Mouse (Mus musculus) neural tube, embryonic 12.5 days (tissue): Measurements from ENCODE around the gene Tnks2. TPM values are rescaled to one million over a fixed set of nuclear protein-coding genes. Genes with fewer than 3 reads are reported as not detected.
A peak's percentile ranks its signal among the peaks of the same experiment; 100 is the strongest.

Source experiments
- ATAC-seq: fragments of 200-750 bp; cut with Nextera tagmentation; 2 replicates; pipeline ENCODE4 v1.8.0; 2017; ENCODE audit warnings: low read depth, mild to moderate bottlenecking, moderate TSS enrichment, moderate library complexity; ENCODE audit not compliant: low FRiP score
- H3K27ac ChIP-seq: fragments of 300-500 bp; sonication (generic); 2 replicates; pipeline ENCODE4 v1.5.1; 2016
- H3K27me3 ChIP-seq: fragments of 300-500 bp; sonication (generic); replicated peaks from 2 replicates; pipeline ENCODE4 v1.6.1; 2016; ENCODE audit warnings: mild to moderate bottlenecking
- H3K36me3 ChIP-seq: fragments of 300-500 bp; sonication (generic); 2 replicates; pipeline ENCODE4 v1.6.1; 2016; ENCODE audit warnings: mild to moderate bottlenecking
- H3K4me1 ChIP-seq: fragments of 300-500 bp; sonication (generic); 2 replicates; pipeline ENCODE4 v1.6.1; 2016
- H3K4me2 ChIP-seq: fragments of 300-500 bp; sonication (generic); replicated peaks from 2 replicates; pipeline ENCODE4 v1.6.1; 2016; ENCODE audit warnings: mild to moderate bottlenecking
- H3K4me3 ChIP-seq: fragments of 300-500 bp; sonication (generic); 2 replicates; pipeline ENCODE4 v1.5.1; 2016
- H3K9ac ChIP-seq: fragments of 300-500 bp; sonication (generic); 2 replicates; pipeline ENCODE4 v1.6.1; 2016; ENCODE audit warnings: mild to moderate bottlenecking
- H3K9me3 ChIP-seq: fragments of 300-500 bp; sonication (generic); 2 replicates; pipeline ENCODE4 v1.6.1; 2016; ENCODE audit warnings: mild to moderate bottlenecking
- WGBS: fragments of 180-500 bp; shearing (Covaris S2); methylation state at CpG from one replicate; pipeline ENCODE4 v1.1.7; 2016; 5-methylcytosine and 5-hydroxymethylcytosine counted together
- polyA plus RNA-seq: library from polyadenylated mRNA; unstranded; fragments of >200 nt; fragmentation: Nextera tagmentation; extraction: Ambion mirVana; gene quantifications from 2 replicates; pipeline ENCODE4 v1.2.1, GENCODE M21; 2016

Tnks2 gene
- polyA plus RNA-seq, 1 experiment from 2014 or later, result 85.3 TPM

DNA sequence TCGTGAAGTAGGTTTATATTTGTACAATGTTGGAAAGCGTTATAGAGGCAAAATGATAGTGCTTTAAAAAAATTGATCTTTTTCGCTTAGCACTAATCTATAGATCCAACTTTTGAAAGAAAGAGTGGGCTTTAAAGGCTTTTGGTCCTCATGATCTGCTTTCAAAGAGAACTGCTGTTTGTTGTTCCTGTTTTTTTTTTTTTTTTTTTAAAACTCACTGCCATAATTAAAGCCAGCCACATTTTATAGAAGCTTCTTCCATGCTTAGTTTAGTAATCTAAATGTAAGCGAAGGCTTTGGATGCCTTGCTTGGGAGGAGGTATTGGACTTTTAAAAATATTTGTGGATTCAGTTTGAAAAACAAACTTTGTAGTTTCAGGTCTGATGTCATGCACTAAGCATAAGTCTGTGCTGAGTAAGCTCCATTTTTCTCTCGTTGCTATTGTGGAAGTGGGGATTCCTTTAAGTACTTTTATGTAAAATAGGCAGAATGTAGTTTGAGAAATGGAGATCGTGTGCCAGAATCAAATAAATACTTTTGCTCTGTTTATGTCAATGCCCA is 93.8 kb downstream of the Tnks2 start:
- H3K36me3 ChIP-seq, result no peaks in the 10 kb centered on the region
- no peaks in the 10 kb centered on the region for H3K27me3 ChIP-seq
- peak overlapping the region; percentile 70 for H3K4me2 ChIP-seq
- peaks cover 9% of the 10 kb centered on the region for H3K4me1 ChIP-seq
- no peak overlapping the region for H3K4me3 ChIP-seq
- H3K27ac ChIP-seq, result no peak overlapping the region
- no peak overlapping the region for H3K9ac ChIP-seq
- WGBS, result 89% methylated on average over 6 of the region's 6 CpGs
- no peaks in the 10 kb centered on the region for H3K9me3 ChIP-seq
- no peak for ATAC-seq

DNA sequence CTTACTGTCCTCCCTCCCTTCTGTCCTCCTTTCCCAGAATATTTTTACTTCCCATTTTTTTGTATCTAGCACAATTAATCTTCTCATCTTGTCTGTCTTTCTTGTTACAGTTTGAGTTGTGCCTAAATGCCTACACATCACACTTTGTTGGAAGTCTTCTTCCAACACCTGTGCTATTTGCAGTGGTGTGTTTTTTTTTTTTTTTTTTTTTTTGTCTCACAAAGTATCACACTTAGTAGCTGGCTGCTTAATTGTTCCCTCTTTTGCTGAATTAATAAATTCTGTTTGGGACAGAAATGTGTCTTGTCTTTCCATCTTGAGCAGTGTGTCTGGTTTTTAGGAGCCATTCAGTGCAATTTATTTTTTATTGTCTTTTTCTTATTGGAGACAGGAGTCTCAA is 95.8 kb downstream of the Tnks2 start:
- H3K9me3 ChIP-seq, result no peaks in the 10 kb centered on the region
- peaks cover 9% of the 10 kb centered on the region for H3K4me1 ChIP-seq
- no peak for ATAC-seq
- H3K27me3 ChIP-seq, result no peaks in the 10 kb centered on the region
- H3K27ac ChIP-seq, result no peak overlapping the region
- H3K4me3 ChIP-seq, result no peak overlapping the region
- H3K4me2 ChIP-seq, result no peak overlapping the region
- H3K36me3 ChIP-seq, result no peaks in the 10 kb centered on the region
- no peak overlapping the region for H3K9ac ChIP-seq

DNA sequence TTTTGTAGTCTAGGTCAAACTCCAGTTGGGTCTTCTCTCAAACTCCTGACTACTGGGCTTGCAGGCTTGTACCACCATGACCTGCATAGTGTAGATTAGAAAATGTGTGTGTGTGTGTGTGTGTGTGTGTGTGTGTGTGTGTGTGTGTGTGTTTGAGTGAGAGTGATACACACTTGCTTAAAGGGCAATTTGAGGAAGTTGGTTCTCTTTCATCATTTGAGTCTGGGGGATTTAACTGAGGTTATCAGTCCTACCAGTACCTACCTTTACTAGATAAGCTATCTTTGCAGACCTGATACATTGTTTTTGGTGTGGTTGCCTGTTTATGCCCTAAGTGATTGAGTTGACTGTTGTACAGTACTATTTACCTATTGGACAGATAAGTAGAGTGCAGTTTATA is 98.1 kb downstream of the Tnks2 start:
- Histone ChIP-seq H3K4me1 (peaks cover 2% of the 10 kb centered on the region), H3K36me3 (no peaks in the 10 kb centered on the region), H3K4me3 (no peak overlapping the region), H3K9me3 (no peaks in the 10 kb centered on the region), H3K27me3 (no peaks in the 10 kb centered on the region), H3K9ac (no peak overlapping the region), H3K27ac (no peak overlapping the region), H3K4me2 (no peak overlapping the region)
- no peak for ATAC-seq

DNA sequence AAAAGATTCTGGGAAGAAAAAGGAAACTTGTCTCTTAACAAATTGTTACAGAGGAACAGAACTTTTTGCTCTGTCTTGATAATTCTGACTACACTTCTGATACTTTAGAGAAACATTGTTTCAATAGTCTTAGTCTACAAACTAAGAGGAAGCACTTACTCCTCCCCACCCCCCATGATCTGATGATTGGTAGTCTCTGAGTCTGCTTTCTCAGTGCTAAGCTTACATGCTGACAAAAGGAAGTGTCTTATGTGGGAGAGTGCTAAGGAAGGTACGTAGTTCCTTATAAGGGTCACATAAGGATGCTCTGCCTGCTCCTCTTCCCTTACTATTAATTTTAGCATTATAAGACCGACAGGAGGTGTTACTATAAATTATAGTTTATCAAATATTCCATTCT is 98.6 kb downstream of the Tnks2 start:
- Histone ChIP-seq H3K4me2 (no peak overlapping the region), H3K4me3 (no peak overlapping the region), H3K9ac (no peak overlapping the region), H3K36me3 (no peaks in the 10 kb centered on the region), H3K27me3 (no peaks in the 10 kb centered on the region), H3K9me3 (no peaks in the 10 kb centered on the region), H3K27ac (no peak overlapping the region), H3K4me1 (no peaks in the 10 kb centered on the region)
- no peak for ATAC-seq
- WGBS, result 91% methylated on average over 2 of the region's 2 CpGs

DNA sequence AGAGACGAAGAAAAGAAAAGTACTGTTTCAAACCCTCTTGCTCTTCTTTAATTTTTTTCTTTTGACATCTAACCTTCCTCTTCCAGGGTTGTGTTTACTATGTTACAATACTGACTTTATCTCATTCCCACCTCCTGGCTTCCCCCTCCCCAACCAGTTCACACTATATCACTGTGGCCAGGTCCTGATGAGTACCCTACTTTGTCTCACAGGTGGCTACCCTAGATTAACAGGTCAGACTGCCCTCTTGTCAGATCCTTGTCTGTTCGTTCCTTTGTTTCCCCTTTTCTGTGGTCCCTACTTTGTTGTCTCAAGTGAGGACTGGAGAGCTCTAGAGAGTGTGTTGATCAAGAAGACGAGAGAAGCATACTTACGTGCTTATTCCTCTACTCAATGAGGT is 102.3 kb downstream of the Tnks2 start:
- H3K4me2 ChIP-seq, result no peak overlapping the region
- WGBS, result 91% methylated on average over 4 of the region's 4 CpGs
- H3K36me3 ChIP-seq, result no peaks in the 10 kb centered on the region
- H3K27ac ChIP-seq, result no peak overlapping the region
- no peak for ATAC-seq
- no peaks in the 10 kb centered on the region for H3K27me3 ChIP-seq
- H3K4me3 ChIP-seq, result no peak overlapping the region
- no peaks in the 10 kb centered on the region for H3K9me3 ChIP-seq
- no peaks in the 10 kb centered on the region for H3K4me1 ChIP-seq
- no peak overlapping the region for H3K9ac ChIP-seq

DNA sequence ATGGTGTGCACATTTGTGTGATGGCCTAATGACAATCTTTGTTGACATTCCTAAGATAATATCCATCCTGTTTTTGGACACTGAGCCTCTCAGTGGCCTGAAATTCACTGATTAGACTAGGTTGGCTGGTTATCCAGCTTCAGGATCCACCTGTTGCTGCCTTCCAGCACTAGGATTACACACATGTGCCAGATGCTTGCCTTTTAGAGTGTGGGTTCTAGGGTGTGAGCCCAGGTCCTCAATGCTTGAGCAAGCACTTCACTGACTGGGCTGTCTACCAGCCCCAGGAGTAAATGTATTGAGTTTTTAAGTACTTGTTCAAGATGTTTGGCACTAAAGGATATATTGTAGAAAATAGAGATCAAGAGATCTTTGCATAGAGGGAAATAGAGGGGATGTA is 104.0 kb downstream of the Tnks2 start:
- H3K27me3 ChIP-seq, result no peaks in the 10 kb centered on the region
- H3K4me1 ChIP-seq, result no peaks in the 10 kb centered on the region
- H3K4me2 ChIP-seq, result no peak overlapping the region
- no peak overlapping the region for H3K4me3 ChIP-seq
- no peaks in the 10 kb centered on the region for H3K36me3 ChIP-seq
- H3K9me3 ChIP-seq, result no peaks in the 10 kb centered on the region
- no peak for ATAC-seq
- no peak overlapping the region for H3K27ac ChIP-seq
- no peak overlapping the region for H3K9ac ChIP-seq

DNA sequence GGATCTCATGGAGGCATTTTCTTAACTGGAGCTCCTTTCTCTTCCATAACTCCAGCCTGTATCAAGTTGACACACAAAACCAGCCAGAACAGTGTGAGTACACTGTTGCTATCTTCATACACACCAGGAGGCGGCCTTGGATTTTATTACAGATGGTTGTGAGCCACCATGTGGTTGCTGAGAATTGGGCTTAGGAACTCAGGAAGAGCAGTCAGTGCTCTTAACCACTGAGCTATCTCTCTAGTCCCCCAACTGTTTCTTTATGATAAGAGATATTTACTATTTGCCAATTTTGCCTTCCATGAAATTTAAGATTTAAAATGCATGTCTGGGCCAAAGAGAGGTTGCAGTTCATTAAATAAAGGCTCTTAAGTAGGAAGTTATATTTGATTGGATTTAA is 106.0 kb downstream of the Tnks2 start:
- WGBS, result 94% methylated on average over 1 of the region's 1 CpGs
- no peak overlapping the region for H3K27ac ChIP-seq

More for the DNA sequence above, 106.0 kb downstream of the Tnks2 start:
- H3K4me1 ChIP-seq, result no peaks in the 10 kb centered on the region
- no peaks in the 10 kb centered on the region for H3K27me3 ChIP-seq
- H3K9me3 ChIP-seq, result no peaks in the 10 kb centered on the region
- ATAC-seq, result no peak
- no peak overlapping the region for H3K4me3 ChIP-seq
- no peak overlapping the region for H3K9ac ChIP-seq
- no peak overlapping the region for H3K4me2 ChIP-seq
- H3K36me3 ChIP-seq, result no peaks in the 10 kb centered on the region

Other genes with a start within 250 kb of the Tnks2 start
- 3.5 and 3.9 TPM in 2 replicates for gene Ppp1r3c, start 97.6 kb upstream of the Tnks2 start, polyA plus RNA-seq
- 99.2 and 108 TPM in 2 replicates for gene Fgfbp3, start 85.4 kb downstream of the Tnks2 start, polyA plus RNA-seq
- gene Btaf1, start 91.8 kb downstream of the Tnks2 start, polyA plus RNA-seq, result 15.7 and 17.3 TPM in 2 replicates